Mouse (Mus musculus): ENCODE data around the gene Pcmt1. TPM values are rescaled to one million over a fixed set of nuclear protein-coding genes. Genes with fewer than 3 reads are reported as not detected.

Gene Pcmt1
- polyA plus RNA-seq, 1 experiment from 2014 or later, result 114 TPM

- whole genome bisulfite sequencing, result 94% methylated on average over 2 of the region's 2 CpGs
- Histone ChIP-seq H3K4me1 (replicated peaks) (no peaks in the 10 kb centered on the region; the same call in 1 of the 2 replicates), H3K4me2 (replicated peaks) (no peak overlapping the region), H3K36me3 (no peaks in the 10 kb centered on the region), H3K27me3 (replicated peaks) (no peaks in the 10 kb centered on the region), H3K4me3 (replicated peaks) (no peak overlapping the region), H3K27ac (no peak overlapping the region), H3K9me3 (no peaks in the 10 kb centered on the region), H3K9ac (no peak overlapping the region)
- no peak for ATAC-seq
These were observed 99.5 kb downstream of the Pcmt1 start for GRCm38 (mm10) chr10:7581401-7581800.

Other genes with a start within 250 kb of the Pcmt1 start
- 3.5 and 4.8 TPM in 2 replicates for gene Ulbp1, start 207.5 kb downstream of the Pcmt1 start, polyA plus RNA-seq (2015; fragmentation: Nextera tagmentation; extraction: Ambion mirVana)
- 6.8 and 6.9 TPM in 2 replicates for gene Lrp11, start 91.3 kb downstream of the Pcmt1 start, polyA plus RNA-seq (2015; fragmentation: Nextera tagmentation; extraction: Ambion mirVana)
- 48.9 and 51.2 TPM in 2 replicates for gene Nup43, start 13.6 kb downstream of the Pcmt1 start, polyA plus RNA-seq (2015; fragmentation: Nextera tagmentation; extraction: Ambion mirVana)
- gene Lats1, start 78 bp upstream of the Pcmt1 start, polyA plus RNA-seq (2015; fragmentation: Nextera tagmentation; extraction: Ambion mirVana), result 8.2 and 8.4 TPM in 2 replicates
- gene Katna1, start 44.9 kb upstream of the Pcmt1 start, polyA plus RNA-seq (2015; fragmentation: Nextera tagmentation; extraction: Ambion mirVana), result 52.6 and 57.9 TPM in 2 replicates
- gene Ginm1, start 111.7 kb upstream of the Pcmt1 start, polyA plus RNA-seq (2015; fragmentation: Nextera tagmentation; extraction: Ambion mirVana), result 75.4 and 78.2 TPM in 2 replicates
- 30.7 and 33.9 TPM in 2 replicates for gene Ppil4, start 111.8 kb upstream of the Pcmt1 start, polyA plus RNA-seq (2015; fragmentation: Nextera tagmentation; extraction: Ambion mirVana)
- gene Zc3h12d, start 151.3 kb upstream of the Pcmt1 start, polyA plus RNA-seq (2015; fragmentation: Nextera tagmentation; extraction: Ambion mirVana), result 0.49 and 0.53 TPM in 2 replicates